Mouse (Mus musculus): ENCODE measurements around the gene Eml1. TPM values are rescaled to one million over a fixed set of nuclear protein-coding genes. Genes with fewer than 3 reads are reported as not detected.

Gene Eml1
- polyA plus RNA-seq, 1 experiment from 2014 or later: 52.8 TPM

DNA sequence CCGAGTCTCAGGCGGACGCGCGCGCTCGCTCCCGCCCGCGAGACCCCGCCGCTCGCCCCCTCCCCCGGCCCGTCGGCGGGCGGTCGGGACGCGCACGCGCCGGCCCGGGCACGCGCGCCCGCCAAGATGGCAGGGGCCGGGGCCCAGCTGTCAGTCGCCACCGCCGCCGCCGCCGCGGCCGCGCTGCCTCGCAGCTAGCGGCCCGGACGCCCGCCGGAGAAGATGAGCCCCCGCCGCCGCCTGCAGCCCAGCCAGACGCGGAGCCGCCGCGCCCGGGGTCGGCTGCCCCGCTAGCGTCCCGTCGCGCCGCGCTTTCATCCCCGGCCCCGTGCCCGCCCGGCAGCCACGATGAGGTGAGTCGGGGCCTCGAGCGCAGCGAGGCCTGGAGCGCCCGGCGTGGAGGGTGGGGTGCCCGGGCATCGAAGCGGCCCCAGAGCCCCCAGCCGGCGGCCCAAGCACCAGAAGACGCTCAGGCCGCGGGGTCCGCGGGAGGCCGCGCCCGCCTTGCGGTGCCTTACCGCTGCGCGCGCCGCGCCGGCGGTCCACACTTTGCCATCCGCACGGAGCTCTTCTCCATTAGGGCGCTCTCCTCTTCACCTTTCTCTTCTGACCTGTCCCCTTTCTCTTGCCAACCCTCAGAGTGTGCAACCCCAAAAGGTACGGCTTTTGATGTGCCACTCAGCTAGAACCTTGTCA lies 184.3 kb downstream of the Eml1 start:
- Histone ChIP-seq H3K9me3 (no peaks in the 10 kb centered on the region), H3K27ac (replicated peaks) (peak overlapping the region; percentile 83), H3K27me3 (replicated peaks) (no peaks in the 10 kb centered on the region), H3K4me1 (peaks cover 53% of the 10 kb centered on the region), H3K36me3 (no peaks in the 10 kb centered on the region), H3K4me3 (peak overlapping the region; percentile 98), H3K4me2 (peak overlapping the region; percentile 88), H3K9ac (peak overlapping the region; percentile 98)
- ATAC-seq (ENCODE audit: extremely low read depth, insufficient number of reproducible peaks, low FRiP score, low TSS enrichment): peak; percentile 39; the same call in 1 of the 2 replicates
- WGBS: under 1% methylated on average over 77 of the region's 100 CpGs

DNA sequence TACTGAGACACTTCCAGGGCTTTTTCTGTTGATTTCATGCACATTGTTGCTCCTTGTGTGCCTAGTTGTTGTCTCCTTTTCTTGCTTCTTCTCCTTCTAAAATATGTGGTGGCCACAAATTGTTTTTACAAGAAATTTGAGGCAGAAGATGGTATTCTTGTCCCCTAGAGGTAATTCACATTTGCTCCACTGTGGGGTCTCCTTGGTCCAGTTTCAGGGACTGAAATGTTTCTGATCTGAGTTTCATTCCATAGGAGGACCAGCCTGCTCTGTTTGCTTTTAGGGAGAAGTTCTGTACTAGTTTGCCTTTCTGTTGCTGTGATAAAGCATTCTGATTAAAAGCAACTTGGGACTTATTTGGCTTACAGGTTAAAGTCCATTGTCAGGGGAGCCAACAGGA lies 187.4 kb downstream of the Eml1 start:
- no peaks in the 10 kb centered on the region for H3K27me3 ChIP-seq (replicated peaks)
- no peak for ATAC-seq (ENCODE audit: extremely low read depth, insufficient number of reproducible peaks, low FRiP score, low TSS enrichment)
- H3K36me3 ChIP-seq: no peaks in the 10 kb centered on the region
- H3K4me2 ChIP-seq: no peak overlapping the region
- no peaks in the 10 kb centered on the region for H3K9me3 ChIP-seq
- H3K9ac ChIP-seq: 0 out of 2 replicates have a peak overlapping the region, but pooled peaks have one; percentile 34
- peaks cover 55% of the 10 kb centered on the region for H3K4me1 ChIP-seq
- no peak overlapping the region for H3K27ac ChIP-seq (replicated peaks)
- no peak overlapping the region for H3K4me3 ChIP-seq

DNA sequence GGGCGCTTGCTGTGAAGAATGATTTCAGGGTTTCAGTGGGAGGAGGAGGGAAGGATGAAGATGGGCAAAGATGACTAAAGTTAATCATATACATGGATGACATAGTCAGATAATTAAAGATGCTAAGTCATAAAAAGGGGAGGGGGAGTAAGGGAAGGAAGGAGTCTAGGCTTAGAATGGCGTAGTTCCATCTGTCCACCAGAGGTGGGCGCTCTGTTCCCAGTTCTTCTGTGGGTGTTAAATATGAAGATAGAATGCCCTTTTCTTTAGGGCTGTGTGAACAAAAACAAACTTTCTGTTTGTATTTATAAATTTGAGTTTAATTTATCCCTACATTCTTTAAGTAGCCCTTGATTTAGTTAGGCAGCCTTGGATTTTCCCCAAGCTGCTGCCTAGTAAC lies 192.5 kb downstream of the Eml1 start:
- no peaks in the 10 kb centered on the region for H3K9me3 ChIP-seq
- no peak for ATAC-seq (ENCODE audit: extremely low read depth, insufficient number of reproducible peaks, low FRiP score, low TSS enrichment)
- H3K4me3 ChIP-seq: no peak overlapping the region
- no peak overlapping the region for H3K27ac ChIP-seq (replicated peaks)
- H3K4me1 ChIP-seq: peaks cover 28% of the 10 kb centered on the region
- no peaks in the 10 kb centered on the region for H3K36me3 ChIP-seq
- WGBS: 75% methylated on average over 3 of the region's 3 CpGs
- no peaks in the 10 kb centered on the region for H3K27me3 ChIP-seq (replicated peaks)
- H3K9ac ChIP-seq: no peak overlapping the region
- no peak overlapping the region for H3K4me2 ChIP-seq

DNA sequence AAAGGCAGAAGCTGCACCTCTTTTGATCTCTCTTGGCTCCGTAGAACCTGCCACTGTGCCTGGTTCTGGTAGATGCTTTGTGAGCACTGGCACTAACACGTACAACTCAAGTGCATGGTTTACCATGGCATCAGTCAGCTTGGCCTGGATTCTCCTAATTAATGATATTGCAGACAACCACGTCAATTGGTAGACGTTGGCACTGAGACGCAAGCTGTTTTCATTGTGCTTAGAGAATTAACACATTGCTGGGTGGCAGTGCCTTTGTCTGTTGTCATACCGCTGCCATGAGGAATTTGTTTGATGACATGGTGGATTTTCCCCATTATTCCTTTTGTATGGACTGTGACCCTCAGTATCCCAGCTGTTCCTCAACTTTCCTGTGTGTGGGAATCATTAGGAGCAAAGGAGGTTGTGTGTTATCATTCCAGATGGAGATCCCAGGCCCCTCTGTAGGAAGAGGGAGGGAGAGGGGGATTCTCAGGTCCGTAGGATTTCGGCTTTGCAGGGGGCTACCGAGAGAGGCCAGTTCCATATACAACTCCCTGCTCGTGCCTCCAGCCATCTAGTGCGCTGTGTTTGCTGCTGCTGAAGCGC lies 194.3 kb downstream of the Eml1 start:
- no peak for ATAC-seq (ENCODE audit: extremely low read depth, insufficient number of reproducible peaks, low FRiP score, low TSS enrichment)
- H3K9me3 ChIP-seq: no peaks in the 10 kb centered on the region
- no peak overlapping the region for H3K4me3 ChIP-seq
- H3K27me3 ChIP-seq (replicated peaks): no peaks in the 10 kb centered on the region
- H3K4me2 ChIP-seq: no peak overlapping the region
- WGBS: 81% methylated on average over 12 of the region's 12 CpGs
- H3K9ac ChIP-seq: no peak overlapping the region
- peaks cover 14% of the 10 kb centered on the region for H3K4me1 ChIP-seq
- H3K36me3 ChIP-seq: no peaks in the 10 kb centered on the region
- H3K27ac ChIP-seq (replicated peaks): no peak overlapping the region

DNA sequence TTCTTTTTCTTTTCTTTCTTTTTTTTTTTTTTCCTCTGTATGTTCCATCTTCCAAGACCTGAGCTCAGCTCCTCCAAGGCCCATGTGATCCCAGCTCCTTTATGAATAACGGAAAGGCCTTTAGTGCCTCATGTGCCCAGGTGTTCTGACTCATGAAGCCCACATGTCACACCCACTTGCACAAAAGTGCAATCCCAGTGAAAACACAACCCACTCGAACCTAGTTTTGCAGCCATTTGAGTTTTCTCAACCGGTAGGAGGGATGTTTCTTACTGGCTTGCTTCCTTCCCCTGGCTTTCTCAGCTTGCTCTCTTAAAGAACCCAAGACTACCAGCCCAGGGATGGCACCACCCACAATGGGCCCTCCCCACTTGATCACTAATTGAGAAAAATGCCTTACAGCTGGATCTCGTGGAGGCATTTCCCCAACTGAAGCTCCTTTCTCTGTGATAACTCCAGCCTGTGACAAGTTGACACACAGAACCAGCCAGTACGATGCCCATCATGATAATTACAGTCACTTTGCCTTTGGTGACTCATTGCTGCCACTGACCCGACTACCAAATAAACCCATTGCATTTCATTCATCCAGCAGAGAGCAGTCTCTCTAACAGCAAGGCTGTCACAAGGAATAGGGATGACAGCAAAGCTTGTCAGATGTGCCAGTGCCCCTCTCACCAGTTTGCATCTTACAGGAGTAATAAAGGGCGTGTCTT lies 208.6 kb downstream of the Eml1 start:
- H3K27me3 ChIP-seq (replicated peaks): no peaks in the 10 kb centered on the region
- 69% methylated on average over 7 of the region's 7 CpGs for WGBS
- peaks cover 23% of the 10 kb centered on the region for H3K36me3 ChIP-seq
- no peak overlapping the region for H3K27ac ChIP-seq (replicated peaks)
- no peaks in the 10 kb centered on the region for H3K4me1 ChIP-seq
- H3K9ac ChIP-seq: no peak overlapping the region
- H3K4me3 ChIP-seq: no peak overlapping the region
- ATAC-seq (ENCODE audit: extremely low read depth, insufficient number of reproducible peaks, low FRiP score, low TSS enrichment): no peak
- H3K4me2 ChIP-seq: no peak overlapping the region
- H3K9me3 ChIP-seq: 0 out of 2 replicates have a peak, but pooled peaks cover under 1% of the 10 kb centered on the region

DNA sequence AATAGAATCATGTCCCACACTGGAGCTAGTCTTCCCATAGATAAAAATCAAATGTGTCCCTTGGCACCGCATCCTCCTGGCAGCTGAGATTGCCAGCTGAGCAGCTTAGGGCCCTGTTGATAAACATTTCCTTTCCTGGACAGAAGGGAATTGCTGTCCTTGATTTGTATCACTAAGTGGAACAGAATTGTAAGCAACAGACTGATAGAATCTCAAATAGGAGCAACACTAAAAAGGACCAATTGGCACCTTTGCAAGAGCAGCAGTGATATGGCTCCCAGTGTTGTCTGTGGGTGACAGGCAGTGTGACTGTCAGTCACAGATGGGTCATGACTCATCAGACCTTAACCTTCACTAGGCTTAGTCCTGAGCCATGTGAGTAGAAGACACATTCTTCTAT lies 213.0 kb downstream of the Eml1 start:
- H3K36me3 ChIP-seq: peaks cover 28% of the 10 kb centered on the region
- no peak for ATAC-seq (ENCODE audit: extremely low read depth, insufficient number of reproducible peaks, low FRiP score, low TSS enrichment)
- H3K27ac ChIP-seq (replicated peaks): no peak overlapping the region
- H3K4me2 ChIP-seq: no peak overlapping the region
- WGBS: 76% methylated on average over 1 of the region's 1 CpGs
- no peaks in the 10 kb centered on the region for H3K27me3 ChIP-seq (replicated peaks)
- H3K9me3 ChIP-seq: peaks cover 6% of the 10 kb centered on the region; the same call in 1 of the 2 replicates
- no peak overlapping the region for H3K9ac ChIP-seq
- no peak overlapping the region for H3K4me3 ChIP-seq
- no peaks in the 10 kb centered on the region for H3K4me1 ChIP-seq

Other genes with a start within 250 kb of the Eml1 start
- 63.0 and 65.7 TPM in 2 replicates for gene Setd3, start 191.6 kb upstream of the Eml1 start, polyA plus RNA-seq (2015; fragmentation: Nextera tagmentation; extraction: Ambion mirVana)
- gene Ccnk, start 191.4 kb upstream of the Eml1 start, polyA plus RNA-seq (2015; fragmentation: Nextera tagmentation; extraction: Ambion mirVana): 2.2 and 2.8 TPM in 2 replicates
- 4.9 and 5.8 TPM in 2 replicates for gene Ccdc85c, start 95.5 kb upstream of the Eml1 start, polyA plus RNA-seq (2015; fragmentation: Nextera tagmentation; extraction: Ambion mirVana)
- 0.71 and 1.1 TPM in 2 replicates for gene Hhipl1, start 64.7 kb upstream of the Eml1 start, polyA plus RNA-seq (2015; fragmentation: Nextera tagmentation; extraction: Ambion mirVana)
- 6.4 and 6.5 TPM in 2 replicates for gene Cyp46a1, start 36.6 kb upstream of the Eml1 start, polyA plus RNA-seq (2015; fragmentation: Nextera tagmentation; extraction: Ambion mirVana)
- gene Evl, start 183.8 kb downstream of the Eml1 start, polyA plus RNA-seq (2015; fragmentation: Nextera tagmentation; extraction: Ambion mirVana): 30.6 and 36.1 TPM in 2 replicates

Measured in heart, embryonic 13.5 days (tissue).